Mouse (Mus musculus) urinary bladder, postnatal 10 days (tissue): ENCODE results near the gene Gm20489.

ENCODE experiments used
- DNase-seq: peaks from one replicate; pipeline ENCODE4 v3.0.0; 2022; ENCODE audit warnings: low spot score

The Gm20489 gene

GRCm38 (mm10) chrX:101268755-101269124, at the start of gene Gm20489:
Gene Gm20489, minus strand, starts transcription at chrX:101269023.
- DNase-seq = no peak

GRCm38 (mm10) chrX:101313625-101314359, 45.0 kb upstream of the Gm20489 start:
- no peak for DNase-seq

GRCm38 (mm10) chrX:101309299-101309698, 40.5 kb upstream of the Gm20489 start:
- DNase-seq = no peak

GRCm38 (mm10) chrX:101304646-101305045, 35.8 kb upstream of the Gm20489 start:
- no peak for DNase-seq

GRCm38 (mm10) chrX:101301654-101302053, 32.8 kb upstream of the Gm20489 start:
- no peak for DNase-seq

- no peak for DNase-seq
Measured at GRCm38 (mm10) chrX:101300427-101301030, 31.7 kb upstream of the Gm20489 start.

- no peak for DNase-seq
Measured at GRCm38 (mm10) chrX:101299473-101300426, 30.9 kb upstream of the Gm20489 start.

- no peak for DNase-seq
Measured at GRCm38 (mm10) chrX:101299055-101299454, 30.2 kb upstream of the Gm20489 start, which contains the start of gene Nlgn3. Gene Nlgn3, plus strand, starts transcription at chrX:101299168.

GRCm38 (mm10) chrX:101290111-101290510, 21.3 kb upstream of the Gm20489 start:
- no peak for DNase-seq

GRCm38 (mm10) chrX:101289037-101289436, 20.2 kb upstream of the Gm20489 start:
- DNase-seq = no peak

GRCm38 (mm10) chrX:101288432-101288831, 19.6 kb upstream of the Gm20489 start:
- no peak for DNase-seq

GRCm38 (mm10) chrX:101287543-101287942, 18.7 kb upstream of the Gm20489 start:
- DNase-seq = no peak

- DNase-seq = no peak
Measured at GRCm38 (mm10) chrX:101285953-101286670, 17.3 kb upstream of the Gm20489 start.

- no peak for DNase-seq
Measured at GRCm38 (mm10) chrX:101285534-101285933, 16.7 kb upstream of the Gm20489 start.

- no peak for DNase-seq
Measured at GRCm38 (mm10) chrX:101282813-101283212, 14.0 kb upstream of the Gm20489 start.

- peak; percentile 58 for DNase-seq
Measured at GRCm38 (mm10) chrX:101273875-101274738, 5.3 kb upstream of the Gm20489 start, which contains the start of gene Med12. Gene Med12, plus strand, starts transcription at chrX:101274030.

- no peak for DNase-seq
Measured at GRCm38 (mm10) chrX:101273410-101273809, 4.6 kb upstream of the Gm20489 start.

- no peak for DNase-seq
Measured at GRCm38 (mm10) chrX:101268025-101268754, 633 bp downstream of the Gm20489 start, which contains the start of gene Il2rg. Gene Il2rg, minus strand, starts transcription at chrX:101268255.

GRCm38 (mm10) chrX:101266631-101267030, 2.2 kb downstream of the Gm20489 start:
- no peak for DNase-seq

- no peak for DNase-seq
Measured at GRCm38 (mm10) chrX:101263892-101264291, 4.9 kb downstream of the Gm20489 start, which contains the start of gene Gm614. Gene Gm614, minus strand, starts transcription at chrX:101263992.
